In the genomic region with DNA sequence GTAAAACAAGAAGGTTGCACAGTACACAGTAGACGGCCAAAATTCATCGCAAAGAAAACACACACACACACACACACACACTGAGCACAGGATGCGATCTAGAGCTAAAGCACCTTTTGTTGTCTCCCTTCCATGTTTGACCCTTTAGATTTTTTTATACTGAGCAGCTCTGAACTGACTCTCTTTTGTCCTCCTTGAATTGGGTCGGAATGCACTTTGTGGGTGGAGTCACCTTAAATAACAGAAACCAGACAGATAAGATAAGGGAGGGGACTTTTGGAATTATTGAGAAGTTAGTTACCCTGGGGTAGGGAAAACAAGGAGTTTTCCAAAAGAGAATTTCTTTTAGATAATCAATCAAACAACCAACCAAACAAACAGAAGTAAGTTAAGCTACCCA, we compare ENCODE assay signal across 35 mouse cellular contexts.
"Had no signal": no experiment of that assay in that cellular context is flagged by ENCODE, and none has a peak within 500 bp of the region (broad histone marks: within the 10 kb centered on the region; RNA-seq: fewer than 3 reads in every experiment).

No protein-coding gene starts in this region.

- DNase-seq: heart, postnatal 10 days; heart, postnatal 14 days; heart, postnatal 36 days; heart, postnatal 4 days; kidney, adult 11 months; kidney, adult 18-20 months; kidney, adult 2 months; kidney, adult 8-10 months; kidney, adult 9 months; kidney, postnatal 14 days; kidney, postnatal 25 days; kidney, postnatal 36 days; kidney, postnatal 4 days; layer of hippocampus, adult 9-11 months; layer of hippocampus, postnatal 36 days had no signal

- H3K27ac ChIP-seq: heart, embryonic 10.5 days; heart, embryonic 13.5 days; heart, embryonic 15.5 days; hindbrain, embryonic 10.5 days; hindbrain, embryonic 12.5 days; hindbrain, embryonic 13.5 days; hindbrain, embryonic 14.5 days; hindbrain, embryonic 15.5 days; hindbrain, postnatal 0 days; intestine, embryonic 15.5 days; kidney, embryonic 15.5 days; kidney, postnatal 0 days; layer of hippocampus, adult 2 months; left cerebral cortex, adult 2 months had no signal

- H3K4me3 ChIP-seq: heart, embryonic 10.5 days; heart, embryonic 12.5 days; heart, embryonic 13.5 days; heart, embryonic 15.5 days; hindbrain, embryonic 10.5 days; hindbrain, embryonic 12.5 days; hindbrain, embryonic 13.5 days; hindbrain, embryonic 15.5 days; intestine, embryonic 15.5 days; kidney, embryonic 15.5 days; layer of hippocampus, adult 2 months; left cerebral cortex, adult 2 months had no signal

- H3K9me3 ChIP-seq: heart, embryonic 10.5 days; heart, embryonic 13.5 days; heart, embryonic 15.5 days; hindbrain, embryonic 12.5 days; hindbrain, embryonic 13.5 days; hindbrain, embryonic 15.5 days; intestine, embryonic 15.5 days; kidney, embryonic 15.5 days had no signal

- H3K27me3 ChIP-seq: heart, embryonic 12.5 days; hindbrain, embryonic 12.5 days; hindbrain, embryonic 13.5 days; hindbrain, embryonic 15.5 days; intestine, embryonic 15.5 days; kidney, embryonic 15.5 days had no signal

- ATAC-seq: hindbrain, embryonic 16.5 days; hindbrain, postnatal 0 days; inflammation-experienced regulatory T-cells, adult 6 months; intestine, embryonic 15.5 days; intestine, embryonic 16.5 days; intestine, postnatal 0 days had no signal

- H3K36me3 ChIP-seq: heart, embryonic 10.5 days; heart, embryonic 12.5 days; heart, embryonic 13.5 days; heart, embryonic 15.5 days; hindbrain, embryonic 10.5 days; hindbrain, embryonic 12.5 days; hindbrain, embryonic 13.5 days; hindbrain, embryonic 15.5 days; intestine, embryonic 15.5 days; kidney, embryonic 15.5 days had no signal

- H3K9ac ChIP-seq: heart, embryonic 12.5 days; heart, embryonic 13.5 days; heart, embryonic 15.5 days; hindbrain, embryonic 12.5 days; hindbrain, embryonic 13.5 days; hindbrain, embryonic 14.5 days; hindbrain, embryonic 15.5 days; intestine, embryonic 15.5 days; kidney, embryonic 15.5 days had no signal

- H3K4me2 ChIP-seq: heart, embryonic 11.5 days; heart, embryonic 12.5 days; heart, embryonic 13.5 days; heart, embryonic 15.5 days; hindbrain, embryonic 12.5 days; hindbrain, embryonic 13.5 days; hindbrain, embryonic 14.5 days; hindbrain, embryonic 15.5 days; intestine, embryonic 15.5 days; kidney, embryonic 15.5 days had no signal

- H3K4me1 ChIP-seq: heart, embryonic 10.5 days; heart, embryonic 12.5 days; heart, embryonic 15.5 days; hindbrain, embryonic 15.5 days; kidney, embryonic 15.5 days had no signal
